10 mouse cellular contexts compared by ENCODE assay signal in genomic region chr1:192791897-192792361, GRCm38 (mm10). TPM values are rescaled to one million over a fixed set of nuclear protein-coding genes. Genes with fewer than 3 reads are reported as not detected.
DNase-seq lines count a peak whose midpoint lies in the region; ATAC-seq and TF ChIP-seq lines count a peak whose summit lies in the region.
"Had no signal": no experiment of that assay in that cellular context is flagged by ENCODE, and none has a peak within 500 bp of the region (broad histone marks: within the 10 kb centered on the region; RNA-seq: fewer than 3 reads in every experiment).

No protein-coding gene starts in this region.

- H3K4me3 ChIP-seq in kidney, postnatal 0 days (replicated peaks; ENCODE audit: low read depth, low read length), result no peak overlapping the region
- no peak overlapping the region for H3K4me3 ChIP-seq in heart, embryonic 16.5 days (ENCODE audit: low read length)
- no peak overlapping the region for H3K4me3 ChIP-seq in stomach, postnatal 0 days (ENCODE audit: low read depth, low read length)
- H3K4me3 ChIP-seq: liver, embryonic 15.5 days had no signal

- ATAC-seq in kidney, postnatal 0 days (replicated peaks; ENCODE audit: low FRiP score, low read depth), result no peak
- no peak for ATAC-seq in heart, embryonic 16.5 days (replicated peaks; ENCODE audit: extremely low read depth, insufficient read depth, low FRiP score)
- ATAC-seq in stomach, postnatal 0 days (ENCODE audit: low FRiP score, low TSS enrichment), result no peak

- no peak overlapping the region for H3K9ac ChIP-seq in kidney, postnatal 0 days (ENCODE audit: low read depth, low read length)
- H3K9ac ChIP-seq in heart, embryonic 16.5 days (ENCODE audit: low read length), result no peak overlapping the region
- H3K9ac ChIP-seq in stomach, postnatal 0 days (ENCODE audit: low read length), result no peak overlapping the region
- H3K9ac ChIP-seq: liver, embryonic 15.5 days had no signal

- no peak overlapping the region for H3K4me2 ChIP-seq in kidney, postnatal 0 days (ENCODE audit: low read length)
- peak overlapping the region; percentile 9; the same call in 1 of the 2 replicates for H3K4me2 ChIP-seq in heart, embryonic 16.5 days (ENCODE audit: low read depth, low read length)
- no peak overlapping the region for H3K4me2 ChIP-seq in stomach, postnatal 0 days (replicated peaks; ENCODE audit: low read depth)
- H3K4me2 ChIP-seq: liver, embryonic 15.5 days had no signal

- TF ChIP-seq CTCF in kidney, postnatal 0 days (IDR thresholded peaks at IDR 0.05; ENCODE audit: low read depth), result no peak
- no peak for TF ChIP-seq CTCF in stomach, postnatal 0 days (IDR thresholded peaks at IDR 0.05; ENCODE audit: low read depth)

- no peaks in the 10 kb centered on the region for H3K9me3 ChIP-seq in kidney, postnatal 0 days (replicated peaks; ENCODE audit: low read length)
- H3K9me3 ChIP-seq in heart, embryonic 16.5 days (replicated peaks; ENCODE audit: control insufficient read depth, low read length), result peaks cover 6% of the 10 kb centered on the region
- H3K9me3 ChIP-seq in stomach, postnatal 0 days (ENCODE audit: control insufficient read depth, low read length), result no peaks in the 10 kb centered on the region
- H3K9me3 ChIP-seq: liver, embryonic 15.5 days had no signal

- no peaks in the 10 kb centered on the region for H3K27me3 ChIP-seq in kidney, postnatal 0 days (ENCODE audit: insufficient read depth, low read length)
- no peaks in the 10 kb centered on the region for H3K27me3 ChIP-seq in heart, embryonic 16.5 days (ENCODE audit: control insufficient read depth, insufficient read depth, low read length)
- H3K27me3 ChIP-seq in stomach, postnatal 0 days (ENCODE audit: control insufficient read depth, insufficient read depth, low read length), result no peaks in the 10 kb centered on the region
- H3K27me3 ChIP-seq: liver, embryonic 15.5 days had no signal

- no peak for TF ChIP-seq EP300 in stomach, postnatal 0 days (optimal IDR thresholded peaks at IDR 0.05)

- H3K36me3 ChIP-seq in kidney, postnatal 0 days (ENCODE audit: insufficient read depth, low read length), result no peaks in the 10 kb centered on the region
- no peaks in the 10 kb centered on the region for H3K36me3 ChIP-seq in heart, embryonic 16.5 days (ENCODE audit: control insufficient read depth, insufficient read depth)
- no peaks in the 10 kb centered on the region for H3K36me3 ChIP-seq in stomach, postnatal 0 days (ENCODE audit: control insufficient read depth, insufficient read depth, low read length)
- H3K36me3 ChIP-seq: liver, embryonic 15.5 days had no signal

- peaks cover 4% of the 10 kb centered on the region; the same call in 1 of the 2 replicates for H3K4me1 ChIP-seq in kidney, postnatal 0 days (replicated peaks; ENCODE audit: insufficient read depth, low read length)
- peaks cover 26% of the 10 kb centered on the region for H3K4me1 ChIP-seq in heart, embryonic 16.5 days (ENCODE audit: control insufficient read depth, insufficient read depth, low read length)
- H3K4me1 ChIP-seq in stomach, postnatal 0 days (replicated peaks; ENCODE audit: control insufficient read depth, insufficient read depth), result 0 out of 2 replicates have a peak, but pooled peaks cover 4% of the 10 kb centered on the region

- peak overlapping the region; percentile 32; the same call in 1 of the 2 replicates for H3K27ac ChIP-seq in kidney, postnatal 0 days
- H3K27ac ChIP-seq in heart, embryonic 16.5 days (ENCODE audit: low read length), result peak overlapping the region; percentile 57
- H3K27ac ChIP-seq in stomach, postnatal 0 days (replicated peaks), result peak overlapping the region; percentile 64
- H3K27ac ChIP-seq: liver, embryonic 15.5 days had no signal

- DNase-seq in kidney, postnatal 0 days (ENCODE audit: low spot score), result peak; percentile 68
- DNase-seq in kidney, postnatal 36 days, result no peak
- DNase-seq in embryo, embryonic 11 days, result peak; percentile 60
- peak; percentile 48 for DNase-seq in stomach, postnatal 0 days (ENCODE audit: low spot score)
- DNase-seq in left cerebral cortex, adult 8-10 months (ENCODE audit: low spot score in 2 of 2), result no peak
- DNase-seq in layer of hippocampus, postnatal 25 days (ENCODE audit: extremely low spot score in 1 of 2, low spot score in 1 of 2), result no peak
- DNase-seq: gastrocnemius, postnatal 25 days; right cerebral cortex, adult 18-20 months had no signal

- WGBS in kidney, postnatal 0 days, result 6% methylated on average over 7 of the region's 7 CpGs
- 6% methylated on average over 7 of the region's 7 CpGs for WGBS in heart, embryonic 16.5 days
- 4% methylated on average over 7 of the region's 7 CpGs for WGBS in stomach, postnatal 0 days

RNA-seq across cellular contexts. Expression of gene Hhat, which starts 20.9 kb away (rescaled TPM):
- 11.9 and 13.5 TPM in 2 replicates for polyA plus RNA-seq in kidney, postnatal 0 days (2015; fragmentation: Nextera tagmentation; extraction: Ambion mirVana)
- polyA plus RNA-seq in heart, embryonic 16.5 days (2015; fragmentation: Nextera tagmentation; extraction: Ambion mirVana), result 5.6 and 6.7 TPM in 2 replicates
- polyA plus RNA-seq in stomach, postnatal 0 days (2015; fragmentation: Nextera tagmentation; extraction: Ambion mirVana), result 3.1 and 3.6 TPM in 2 replicates
- 1 to 10 TPM; 2.2 to 2.6 (median 2.5) TPM for total RNA-seq in left cerebral cortex, adult 8-10 months (2022)
- 1 to 10 TPM; 1.2 to 1.8 TPM for total RNA-seq in layer of hippocampus, postnatal 25 days (2021)

Comparison
In these comparisons a context has a peak if more than half of its experiments do, and no peak if none do; other contexts are left out.
1. DNase-seq: peak in kidney, postnatal 0 days (single experiment), embryo, embryonic 11 days (single experiment) and stomach, postnatal 0 days (single experiment); none in kidney, postnatal 36 days (0 of 2), left cerebral cortex, adult 8-10 months (0 of 2) and layer of hippocampus, postnatal 25 days (0 of 2).
2. Peak in every context shown above with its lines, with median percentiles within 50 percentile points of each other: H3K27ac ChIP-seq.